Mouse (Mus musculus) kidney, embryonic 15.5 days (tissue): ENCODE measurements at regions not wholly inside any gene's neighbourhood (a gene's known extent, or its start where the extent isn't known, plus 50 kb on each side); places are given as distances from the start of the nearest gene placed in this dataset.

Source experiments
- ATAC-seq: fragments of 200-750 bp; cut with Nextera tagmentation; replicated peaks from 2 replicates; pipeline ENCODE4 v1.8.0; 2017; ENCODE audit warnings: moderate TSS enrichment; ENCODE audit not compliant: low FRiP score
- H3K27ac ChIP-seq: fragments of 300-500 bp; sonication (generic); 2 replicates; pipeline ENCODE4 v1.5.1; 2015; ENCODE audit warnings: mild to moderate bottlenecking, inconsistent platforms
- H3K27me3 ChIP-seq: fragments of 300-500 bp; sonication (generic); 2 replicates; pipeline ENCODE4 v1.6.1; 2015; ENCODE audit warnings: inconsistent platforms
- H3K36me3 ChIP-seq: fragments of 300-500 bp; sonication (generic); 2 replicates; pipeline ENCODE4 v1.6.1; 2015; ENCODE audit warnings: inconsistent platforms
- H3K4me1 ChIP-seq: fragments of 300-500 bp; sonication (generic); 2 replicates; pipeline ENCODE4 v1.6.1; 2015; ENCODE audit warnings: inconsistent platforms
- H3K4me2 ChIP-seq: fragments of 300-500 bp; sonication (generic); 2 replicates; pipeline ENCODE4 v1.6.1; 2015; ENCODE audit warnings: moderate library complexity, mild to moderate bottlenecking, inconsistent platforms
- H3K4me3 ChIP-seq: fragments of 300-500 bp; sonication (generic); replicated peaks from 2 replicates; pipeline ENCODE4 v1.5.1; 2015; ENCODE audit warnings: mild to moderate bottlenecking, inconsistent platforms
- H3K9ac ChIP-seq: fragments of 300-500 bp; sonication (generic); 2 replicates; pipeline ENCODE4 v1.6.1; 2015; ENCODE audit warnings: mild to moderate bottlenecking, inconsistent platforms
- H3K9me3 ChIP-seq: fragments of 300-500 bp; sonication (generic); replicated peaks from 2 replicates; pipeline ENCODE4 v1.6.1; 2016; ENCODE audit warnings: inconsistent platforms
- WGBS: fragments of 180-500 bp; shearing (Covaris S2); methylation state at CpG from one replicate; pipeline ENCODE4 v1.1.7; 2015; ENCODE audit warnings: mixed read lengths; 5-methylcytosine and 5-hydroxymethylcytosine counted together

- Histone ChIP-seq H3K9ac (no peak overlapping the region), H3K4me3 (no peak overlapping the region), H3K4me2 (no peak overlapping the region), H3K36me3 (no peaks in the 10 kb centered on the region), H3K4me1 (no peaks in the 10 kb centered on the region), H3K27ac (no peak overlapping the region), H3K27me3 (no peaks in the 10 kb centered on the region), H3K9me3 (no peaks in the 10 kb centered on the region)
- ATAC-seq = no peak
- whole genome bisulfite sequencing = 40% methylated on average over 6 of the region's 6 CpGs
These were observed 481.0 kb downstream of the Lipi start for GRCm38 (mm10) chr16:75104894-75105293.

GRCm38 (mm10) chr16:75093163-75093562 is 492.7 kb downstream of the Lipi start:
- no peaks in the 10 kb centered on the region for H3K9me3 ChIP-seq
- H3K4me3 ChIP-seq = no peak overlapping the region
- no peak overlapping the region for H3K27ac ChIP-seq
- no peak for ATAC-seq
- H3K9ac ChIP-seq = no peak overlapping the region
- H3K36me3 ChIP-seq = no peaks in the 10 kb centered on the region
- 0 out of 2 replicates have a peak, but pooled peaks cover 3% of the 10 kb centered on the region for H3K27me3 ChIP-seq
- peak overlapping the region; percentile 52 for H3K4me2 ChIP-seq
- 40% methylated on average over 6 of the region's 6 CpGs for WGBS
- H3K4me1 ChIP-seq = 0 out of 2 replicates have a peak, but pooled peaks cover 6% of the 10 kb centered on the region

GRCm38 (mm10) chr16:75092471-75093130 is 493.3 kb downstream of the Lipi start:
- 0 out of 2 replicates have a peak, but pooled peaks cover 6% of the 10 kb centered on the region for H3K4me1 ChIP-seq
- ATAC-seq = no peak
- 0 out of 2 replicates have a peak, but pooled peaks cover 3% of the 10 kb centered on the region for H3K27me3 ChIP-seq
- no peak overlapping the region for H3K9ac ChIP-seq
- no peaks in the 10 kb centered on the region for H3K36me3 ChIP-seq
- H3K9me3 ChIP-seq = no peaks in the 10 kb centered on the region
- WGBS = 10% methylated on average over 12 of the region's 12 CpGs
- peak overlapping the region; percentile 20 for H3K4me3 ChIP-seq
- no peak overlapping the region for H3K27ac ChIP-seq
- peak overlapping the region; percentile 52 for H3K4me2 ChIP-seq

- H3K27ac ChIP-seq = no peak overlapping the region
- no peaks in the 10 kb centered on the region for H3K36me3 ChIP-seq
- no peak overlapping the region for H3K9ac ChIP-seq
- H3K27me3 ChIP-seq = 0 out of 2 replicates have a peak, but pooled peaks cover 3% of the 10 kb centered on the region
- no peak for ATAC-seq
- 51% methylated on average over 2 of the region's 2 CpGs for WGBS
- H3K4me3 ChIP-seq = peak overlapping the region; percentile 20; the same call in 1 of the 2 replicates
- peak overlapping the region; percentile 52 for H3K4me2 ChIP-seq
- H3K9me3 ChIP-seq = no peaks in the 10 kb centered on the region
- 0 out of 2 replicates have a peak, but pooled peaks cover 6% of the 10 kb centered on the region for H3K4me1 ChIP-seq
These were observed 493.9 kb downstream of the Lipi start for GRCm38 (mm10) chr16:75091931-75092330.

GRCm38 (mm10) chr16:75089383-75090035 is 496.4 kb downstream of the Lipi start:
- Histone ChIP-seq H3K9ac (no peak overlapping the region), H3K27me3 (0 out of 2 replicates have a peak, but pooled peaks cover 3% of the 10 kb centered on the region), H3K9me3 (no peaks in the 10 kb centered on the region), H3K4me3 (no peak overlapping the region), H3K36me3 (no peaks in the 10 kb centered on the region), H3K4me2 (no peak overlapping the region), H3K27ac (no peak overlapping the region), H3K4me1 (0 out of 2 replicates have a peak, but pooled peaks cover 6% of the 10 kb centered on the region)
- ATAC-seq = no peak
- 80% methylated on average over 6 of the region's 6 CpGs for WGBS

GRCm38 (mm10) chr16:75088701-75089100 is 497.2 kb downstream of the Lipi start:
- Histone ChIP-seq H3K4me2 (no peak overlapping the region), H3K4me3 (no peak overlapping the region), H3K36me3 (no peaks in the 10 kb centered on the region), H3K27ac (no peak overlapping the region), H3K9ac (no peak overlapping the region), H3K4me1 (0 out of 2 replicates have a peak, but pooled peaks cover 6% of the 10 kb centered on the region), H3K9me3 (no peaks in the 10 kb centered on the region), H3K27me3 (0 out of 2 replicates have a peak, but pooled peaks cover 3% of the 10 kb centered on the region)
- WGBS = 88% methylated on average over 5 of the region's 5 CpGs
- no peak for ATAC-seq

GRCm38 (mm10) chr16:75065281-75065680 is 520.6 kb downstream of the Lipi start:
- Histone ChIP-seq H3K27ac (no peak overlapping the region), H3K36me3 (no peaks in the 10 kb centered on the region), H3K9me3 (no peaks in the 10 kb centered on the region), H3K27me3 (no peaks in the 10 kb centered on the region), H3K9ac (no peak overlapping the region), H3K4me2 (no peak overlapping the region), H3K4me3 (no peak overlapping the region), H3K4me1 (no peaks in the 10 kb centered on the region)
- 78% methylated on average over 5 of the region's 5 CpGs for WGBS
- ATAC-seq = no peak

- no peaks in the 10 kb centered on the region for H3K27me3 ChIP-seq
- no peak overlapping the region for H3K27ac ChIP-seq
- no peak overlapping the region for H3K9ac ChIP-seq
- ATAC-seq = no peak
- H3K4me2 ChIP-seq = no peak overlapping the region
- no peaks in the 10 kb centered on the region for H3K36me3 ChIP-seq
- H3K4me3 ChIP-seq = no peak overlapping the region
- H3K9me3 ChIP-seq = no peaks in the 10 kb centered on the region
- H3K4me1 ChIP-seq = no peaks in the 10 kb centered on the region
These were observed 532.9 kb downstream of the Lipi start for GRCm38 (mm10) chr16:75052953-75053352.

GRCm38 (mm10) chr16:75045969-75046368 is 539.9 kb downstream of the Lipi start:
- H3K9me3 ChIP-seq = no peaks in the 10 kb centered on the region
- H3K27ac ChIP-seq = no peak overlapping the region
- WGBS = 90% methylated on average over 2 of the region's 2 CpGs
- no peak overlapping the region for H3K4me3 ChIP-seq
- no peak overlapping the region for H3K4me2 ChIP-seq
- no peaks in the 10 kb centered on the region for H3K27me3 ChIP-seq
- no peak for ATAC-seq
- H3K9ac ChIP-seq = no peak overlapping the region
- H3K36me3 ChIP-seq = no peaks in the 10 kb centered on the region
- no peaks in the 10 kb centered on the region for H3K4me1 ChIP-seq
